Mouse (Mus musculus) neutrophil, adult 5-6 weeks (primary cell): ENCODE data around the gene Psmd14. TPM values are rescaled to one million over a fixed set of nuclear protein-coding genes. Genes with fewer than 3 reads are reported as not detected.

ENCODE experiments used
- ATAC-seq: fragments of 151-379, 151-347 bp; 2 replicates; pipeline ENCODE4 v1.8.0; 2017; ENCODE audit warnings: mild to moderate bottlenecking, moderate TSS enrichment; ENCODE audit not compliant: insufficient number of reproducible peaks, poor library complexity, low FRiP score, severe bottlenecking; ENCODE audit errors: extremely low read depth
- total RNA-seq: library from RNA; stranded (forward); fragments of 200-1000 nt; gene quantifications from 2 replicates; pipeline ENCODE4 v1.2.3, GENCODE M21; 2017

The Psmd14 gene
- total RNA-seq, 1 experiment from 2014 or later, result 54.8 TPM

- ATAC-seq, result no peak
These were observed 97.9 kb downstream of the Psmd14 start for GRCm38 (mm10) chr2:61809381-61809780.

- no peak for ATAC-seq
These were observed 99.3 kb downstream of the Psmd14 start for GRCm38 (mm10) chr2:61810751-61811150.

- ATAC-seq, result no peak
These were observed 99.6 kb downstream of the Psmd14 start for GRCm38 (mm10) chr2:61811163-61811506.

GRCm38 (mm10) chr2:61811507-61812421 is 100.3 kb downstream of the Psmd14 start:
- ATAC-seq, result no peak

- no peak for ATAC-seq
These were observed 101.0 kb downstream of the Psmd14 start for GRCm38 (mm10) chr2:61812536-61812935.

GRCm38 (mm10) chr2:61813106-61813505 is 101.6 kb downstream of the Psmd14 start:
- no peak for ATAC-seq

- ATAC-seq, result no peak
These were observed 102.0 kb downstream of the Psmd14 start for GRCm38 (mm10) chr2:61813521-61813920.

GRCm38 (mm10) chr2:61814548-61815473 is 103.3 kb downstream of the Psmd14 start:
- ATAC-seq, result no peak

GRCm38 (mm10) chr2:61815583-61816313 is 104.3 kb downstream of the Psmd14 start:
- no peak for ATAC-seq

- no peak for ATAC-seq
These were observed 106.7 kb downstream of the Psmd14 start for GRCm38 (mm10) chr2:61818197-61818596.

- no peak for ATAC-seq
These were observed 108.7 kb downstream of the Psmd14 start for GRCm38 (mm10) chr2:61820203-61820602.

GRCm38 (mm10) chr2:61823426-61824140 is 112.1 kb downstream of the Psmd14 start:
- ATAC-seq, result no peak

GRCm38 (mm10) chr2:61837243-61837806 is 125.8 kb downstream of the Psmd14 start:
- ATAC-seq, result no peak

Other genes starting within 250 kb of the Psmd14 start
- gene Tank, start 133.1 kb upstream of the Psmd14 start, total RNA-seq, result 101 and 104 TPM in 2 replicates
- gene Tbr1, start 91.2 kb downstream of the Psmd14 start, total RNA-seq, result 0.98 and 1.5 TPM in 2 replicates